Mouse (Mus musculus): ENCODE measurements at regions not wholly inside any gene's neighbourhood (a gene's known extent, or its start where the extent isn't known, plus 50 kb on each side); places are given as distances from the start of the nearest gene placed in this dataset.
"Not testable (repeated sequence)": the region's sequence is repeated elsewhere in the genome, so short reads cannot be mapped to it uniquely, and the experiment has no call there.

- DNase-seq (ENCODE audit: low spot score in 2 of 2): no peak
Observed at GRCm38 (mm10) chr16:12800181-12800580, 309.3 kb upstream of the Ercc4 start.

DNA sequence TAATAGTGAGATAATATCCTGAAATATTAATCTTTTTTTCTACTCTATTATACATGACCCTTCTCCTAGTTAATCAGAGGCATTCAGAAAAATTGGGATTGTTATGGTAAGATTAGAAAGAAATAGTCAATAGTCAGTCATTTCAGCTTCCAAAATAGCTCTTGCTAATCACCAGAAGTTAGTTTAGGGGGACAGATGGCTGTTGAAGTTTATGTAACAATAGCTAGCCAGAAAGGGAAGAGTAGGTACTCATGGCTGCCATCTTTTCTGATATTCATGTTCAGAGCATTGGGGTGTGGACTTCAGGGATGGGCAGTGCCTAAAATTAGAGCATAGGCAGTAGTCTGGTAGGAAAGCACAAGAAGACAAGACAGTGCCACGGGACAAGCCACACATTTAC, 306.8 kb upstream of the Ercc4 start:
- DNase-seq (ENCODE audit: low spot score in 2 of 2): no peak

DNA sequence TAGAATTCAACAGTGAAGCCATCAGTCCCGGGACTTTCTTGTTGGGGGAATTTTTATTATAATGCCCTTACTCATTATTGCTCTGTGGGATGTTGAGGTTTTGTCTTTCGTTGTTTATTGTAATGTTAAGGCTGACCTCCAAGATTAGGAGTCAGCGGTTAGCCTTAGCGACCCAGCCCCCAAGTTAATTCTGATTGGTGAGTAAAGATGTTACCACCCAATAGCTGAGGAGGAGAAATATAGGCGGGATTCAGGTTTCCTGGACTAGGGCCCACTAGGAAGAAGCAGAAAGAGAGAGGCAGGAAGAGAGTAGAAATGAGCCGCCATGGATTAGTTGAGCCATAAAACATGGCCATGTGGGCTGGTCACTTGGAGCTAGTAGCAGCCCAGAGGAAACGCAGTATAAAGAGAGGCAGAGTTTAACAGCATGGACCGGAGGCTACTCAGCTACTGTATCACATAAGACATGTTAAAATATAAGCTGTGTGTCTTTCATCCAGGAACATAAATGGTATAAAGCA, 302.1 kb upstream of the Ercc4 start:
- DNase-seq (ENCODE audit: low spot score in 2 of 2): no peak

GRCm38 (mm10) chr16:12811088-12811487, 298.4 kb upstream of the Ercc4 start:
- no peak for DNase-seq (ENCODE audit: low spot score in 2 of 2)

- DNase-seq (ENCODE audit: low spot score in 2 of 2): no peak
Observed at GRCm38 (mm10) chr16:12824646-12825045, 284.8 kb upstream of the Ercc4 start.

DNA sequence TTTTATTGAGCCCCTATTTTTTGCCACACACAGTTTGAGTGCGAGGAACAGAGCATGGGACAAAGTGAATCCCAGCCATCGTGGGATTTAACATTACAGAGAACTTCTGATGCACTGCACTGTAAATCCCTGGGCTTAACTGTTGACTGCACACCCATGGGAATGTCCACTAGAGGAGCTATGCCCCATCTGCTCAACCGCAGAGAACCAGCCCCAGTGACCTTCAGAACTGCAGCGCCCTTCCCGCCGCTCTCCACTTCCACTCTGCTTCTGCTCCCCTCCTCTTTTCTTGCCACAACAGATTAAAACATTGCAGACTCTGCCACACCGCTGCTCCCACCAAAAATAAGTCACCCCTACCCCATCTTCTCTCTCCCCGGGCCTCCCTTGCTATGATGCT, 283.3 kb upstream of the Ercc4 start:
- no peak for DNase-seq (ENCODE audit: low spot score in 2 of 2)

DNA sequence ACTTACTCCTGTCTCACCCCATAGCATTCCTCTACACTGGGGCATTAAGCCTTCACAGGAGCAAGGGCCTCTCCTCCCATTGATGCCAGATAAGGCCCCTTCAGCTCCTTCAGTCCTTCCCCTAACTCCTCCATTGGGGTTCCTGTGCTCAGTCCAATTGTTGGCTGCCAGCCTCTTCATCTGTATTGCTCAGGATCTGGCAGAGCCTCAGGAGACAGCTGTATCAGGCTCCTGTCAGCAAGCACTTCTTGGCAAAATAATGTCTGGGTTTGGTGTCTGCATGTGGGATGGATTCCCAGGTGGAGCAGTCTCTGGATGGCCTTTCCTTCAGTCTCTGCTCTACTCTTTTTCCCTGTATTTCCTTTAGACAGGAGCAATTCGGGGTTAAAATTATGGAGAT, 278.2 kb upstream of the Ercc4 start:
- not testable (repeated sequence) for DNase-seq (ENCODE audit: low spot score in 2 of 2)

DNA sequence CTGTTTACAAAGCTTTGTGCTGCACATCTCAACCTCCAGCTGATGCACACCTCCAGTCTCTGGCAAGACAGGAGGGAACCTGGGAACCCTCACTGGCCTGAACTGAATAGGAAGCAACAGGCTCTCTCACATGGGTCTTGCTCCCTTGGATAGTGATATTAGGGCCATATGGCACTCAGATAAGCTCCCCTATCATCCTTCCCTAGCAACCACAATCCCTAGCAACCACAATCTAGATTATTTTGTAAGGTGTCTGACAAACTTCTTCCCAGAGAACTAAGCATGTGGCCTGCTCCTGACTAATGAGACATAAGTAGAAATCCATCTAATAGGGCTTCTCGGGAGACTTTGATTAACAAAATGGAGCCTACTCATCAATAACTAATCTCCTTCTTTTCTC, 253.1 kb upstream of the Ercc4 start:
- DNase-seq (ENCODE audit: low spot score in 2 of 2): no peak

DNA sequence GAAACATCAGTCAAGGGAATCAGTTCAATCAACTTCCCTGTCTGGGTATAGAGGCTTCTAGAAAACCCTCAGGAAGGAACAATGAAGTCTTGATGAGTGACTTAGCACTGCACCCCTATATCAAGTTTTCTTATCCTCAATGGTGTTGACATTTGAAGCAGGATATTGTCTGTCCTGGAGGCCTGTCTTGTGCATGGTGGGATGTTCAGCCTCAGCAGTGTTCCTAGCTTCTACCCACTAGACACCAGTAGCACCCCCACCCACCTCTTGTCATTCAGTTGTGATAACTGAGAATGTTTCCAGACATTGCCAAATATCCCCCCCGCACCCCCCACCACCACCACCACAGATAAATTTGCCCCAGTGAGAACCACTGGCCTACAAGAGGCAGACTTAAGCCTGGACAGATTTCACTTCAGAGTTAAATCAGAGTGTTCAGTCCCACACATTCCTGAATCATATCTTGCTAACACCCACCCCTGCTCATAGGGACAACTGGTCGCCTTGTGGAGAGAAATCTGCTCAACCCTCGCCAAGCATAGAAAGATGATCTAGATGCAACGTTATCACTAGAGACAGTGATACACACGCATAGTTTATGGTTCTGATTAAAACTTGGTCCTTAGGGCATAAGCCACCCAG, 249.6 kb upstream of the Ercc4 start:
- no peak for DNase-seq (ENCODE audit: low spot score in 2 of 2)

- no peak for DNase-seq (ENCODE audit: low spot score in 2 of 2)
Observed at GRCm38 (mm10) chr16:12862561-12862960, 246.9 kb upstream of the Ercc4 start.

GRCm38 (mm10) chr16:12878326-12878725, 231.2 kb upstream of the Ercc4 start:
- not testable (repeated sequence) for DNase-seq (ENCODE audit: low spot score in 2 of 2)

DNA sequence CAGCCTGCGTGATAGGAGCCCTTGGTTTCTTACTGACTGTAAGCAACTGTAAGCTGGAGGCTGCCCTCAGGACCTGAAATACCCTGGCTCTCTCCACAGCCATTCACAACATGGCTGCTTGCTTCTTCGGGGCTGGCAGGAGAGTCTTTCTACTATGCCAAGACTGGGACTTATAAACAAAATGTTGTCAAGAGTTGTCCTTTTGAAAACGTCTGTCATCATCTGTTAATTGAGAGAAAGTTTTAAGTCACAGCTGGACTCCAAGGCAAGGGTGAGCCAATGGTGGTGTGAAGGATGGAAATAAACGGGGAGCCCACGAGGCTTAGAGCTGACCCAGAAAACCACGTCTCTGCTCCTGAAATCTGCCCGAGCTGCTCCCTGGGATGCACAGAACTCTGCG, 229.5 kb upstream of the Ercc4 start:
- DNase-seq (ENCODE audit: low spot score in 2 of 2): no peak

- no peak for DNase-seq (ENCODE audit: low spot score in 2 of 2)
Observed at GRCm38 (mm10) chr16:12880481-12880880, 229.0 kb upstream of the Ercc4 start.

DNA sequence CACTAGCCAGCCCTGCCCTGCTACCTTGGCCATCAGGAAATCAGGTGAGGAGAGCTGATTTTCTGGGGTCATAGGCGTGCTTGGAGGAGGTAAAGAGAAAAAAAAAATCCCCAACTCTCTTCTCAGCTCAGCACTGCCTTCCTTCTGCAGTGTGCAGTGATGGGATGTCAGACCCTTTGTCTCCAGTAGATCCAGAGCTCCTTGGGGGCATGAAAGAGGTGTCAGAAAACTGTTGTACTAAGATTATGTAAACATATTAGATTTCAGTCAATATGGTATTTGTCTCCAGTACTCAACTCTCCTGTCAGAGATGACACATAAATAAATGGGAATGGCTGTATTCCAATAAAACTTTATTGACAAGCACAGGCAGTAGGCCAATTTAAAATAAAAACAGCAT, 226.8 kb upstream of the Ercc4 start:
- no peak for DNase-seq (ENCODE audit: low spot score in 2 of 2)

DNA sequence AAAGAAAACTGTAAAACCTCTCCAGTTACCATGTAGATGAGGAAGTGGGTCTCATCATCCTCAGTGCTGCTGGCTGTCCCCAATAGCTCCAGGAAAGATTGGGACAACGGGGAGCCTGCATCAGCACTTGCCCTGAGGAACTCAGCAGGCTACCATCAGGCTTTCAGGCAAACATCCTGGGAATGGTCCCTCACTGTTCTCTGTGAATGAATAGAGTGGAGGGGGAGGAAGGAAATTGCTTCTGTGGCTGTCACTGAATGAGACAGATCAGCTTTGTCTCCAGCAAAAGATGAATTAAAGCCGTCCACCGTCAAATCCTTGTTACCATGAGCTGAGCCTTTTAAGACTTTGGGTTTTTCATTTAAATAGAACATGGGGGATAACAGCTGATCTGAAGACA, 224.9 kb upstream of the Ercc4 start:
- DNase-seq (ENCODE audit: low spot score in 2 of 2): no peak

- no peak for DNase-seq (ENCODE audit: low spot score in 2 of 2)
Observed at GRCm38 (mm10) chr16:12886127-12886526, 223.4 kb upstream of the Ercc4 start.

- DNase-seq (ENCODE audit: low spot score in 2 of 2): no peak
Observed at GRCm38 (mm10) chr16:12887381-12887780, 222.1 kb upstream of the Ercc4 start.

- DNase-seq (ENCODE audit: low spot score in 2 of 2): no peak
Observed at GRCm38 (mm10) chr16:12890094-12890493, 219.4 kb upstream of the Ercc4 start.

- DNase-seq (ENCODE audit: low spot score in 2 of 2): no peak
Observed at GRCm38 (mm10) chr16:12890545-12890944, 218.9 kb upstream of the Ercc4 start.

GRCm38 (mm10) chr16:12892658-12893305, 216.7 kb upstream of the Ercc4 start:
- no peak for DNase-seq (ENCODE audit: low spot score in 2 of 2)

DNA sequence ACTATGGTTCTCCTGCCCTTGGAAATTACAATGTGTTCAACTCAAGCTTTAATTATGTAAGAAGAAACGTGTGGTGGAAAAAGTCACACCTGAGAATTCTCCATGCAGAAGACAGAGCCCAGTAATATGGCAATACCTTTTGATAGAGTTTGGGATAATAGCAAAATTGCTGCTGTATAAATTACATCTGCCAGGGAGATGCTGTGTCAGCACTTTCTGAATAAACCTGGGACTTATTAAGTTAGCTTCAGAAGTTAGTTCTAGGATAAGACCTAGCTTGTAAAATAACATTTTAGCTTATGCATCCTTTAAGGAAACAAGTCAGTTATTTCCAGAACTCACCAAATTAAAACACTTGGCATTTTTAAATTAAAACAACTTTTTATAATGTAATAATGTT, 212.2 kb upstream of the Ercc4 start:
- DNase-seq (ENCODE audit: low spot score in 2 of 2): no peak

GRCm38 (mm10) chr16:12900670-12901069, 208.8 kb upstream of the Ercc4 start:
- DNase-seq (ENCODE audit: low spot score in 2 of 2): no peak

All from natural killer cell, adult 2 months (primary cell).